Mouse (Mus musculus): ENCODE measurements around the gene Creb3l2. TPM values are rescaled to one million over a fixed set of nuclear protein-coding genes. Genes with fewer than 3 reads are reported as not detected.

Gene Creb3l2
- polyA plus RNA-seq, 1 experiment from 2014 or later, result 5.7 TPM

DNA sequence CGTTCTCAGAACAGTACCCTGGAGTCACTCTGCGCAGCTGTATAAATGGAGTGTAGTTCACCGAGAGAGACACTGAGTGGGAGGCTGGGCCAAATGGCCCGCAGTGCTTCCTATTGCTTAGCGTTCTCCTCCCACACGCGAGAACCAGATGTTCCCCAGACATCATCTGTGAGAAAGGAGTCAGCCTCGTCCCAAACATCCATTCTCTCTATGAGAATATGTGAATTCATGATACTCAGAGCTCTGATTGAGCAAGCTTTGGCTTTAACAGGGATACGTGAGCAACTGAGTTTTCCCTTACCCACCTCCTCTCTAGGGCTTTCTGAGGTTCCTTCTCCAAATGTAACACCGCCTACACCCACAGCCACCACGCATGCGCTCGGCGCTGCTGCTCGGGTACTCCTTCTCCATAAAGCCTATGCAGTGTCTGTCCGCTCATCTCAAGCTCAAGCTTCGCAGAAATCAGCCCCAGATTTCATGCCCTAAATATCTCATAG, 22.5 kb downstream of the Creb3l2 start:
- Histone ChIP-seq H3K27me3 (no peaks in the 10 kb centered on the region), H3K9ac (no peak overlapping the region), H3K4me2 (no peak overlapping the region), H3K4me3 (replicated peaks) (no peak overlapping the region), H3K27ac (no peak overlapping the region), H3K4me1 (peaks cover 4% of the 10 kb centered on the region; the same call in 1 of the 2 replicates), H3K9me3 (no peaks in the 10 kb centered on the region), H3K36me3 (replicated peaks) (no peaks in the 10 kb centered on the region)
- 91% methylated on average over 17 of the region's 17 CpGs for WGBS
- no peak for ATAC-seq (ENCODE audit: low FRiP score)

DNA sequence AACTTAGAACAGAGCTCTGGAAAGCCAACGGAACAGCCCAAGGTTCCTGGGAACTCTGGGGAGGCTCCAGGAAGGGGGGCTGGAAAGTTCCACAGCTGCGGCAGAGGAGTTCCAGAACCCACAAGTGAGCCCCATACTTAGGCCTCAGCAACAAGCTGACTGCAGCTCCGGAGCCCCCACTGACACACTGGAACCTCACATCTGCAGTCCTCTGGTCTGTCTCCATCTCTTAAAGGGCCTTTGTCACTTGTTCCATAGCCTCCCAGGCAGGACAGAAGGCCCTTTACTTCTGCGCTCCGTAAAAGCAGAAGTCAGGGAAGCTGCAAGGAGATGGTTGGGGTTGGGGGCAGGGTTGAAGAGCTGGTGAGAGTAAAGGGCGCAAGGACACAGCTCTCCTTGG, 23.0 kb downstream of the Creb3l2 start:
- 87% methylated on average over 6 of the region's 6 CpGs for WGBS
- no peak for ATAC-seq (ENCODE audit: low FRiP score)

DNA sequence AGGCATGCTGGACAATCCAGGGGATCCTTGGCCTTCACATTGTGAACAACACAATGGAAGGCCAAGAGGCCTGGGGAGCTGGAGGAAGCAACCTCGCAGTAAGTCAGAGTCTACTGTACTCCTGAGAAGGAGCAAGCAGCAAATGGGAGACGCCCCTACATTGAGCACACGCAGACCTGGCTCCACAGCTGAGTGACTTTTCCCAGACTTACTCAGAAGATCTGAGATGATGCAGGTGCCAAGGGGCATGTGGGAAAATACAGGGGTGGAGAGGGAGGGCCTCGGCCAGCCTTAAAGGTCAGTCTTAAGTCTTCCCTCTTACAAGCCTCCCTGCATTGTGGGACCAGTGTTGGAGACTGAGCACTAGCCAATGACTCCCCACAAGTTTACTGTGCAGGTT, 25.2 kb downstream of the Creb3l2 start:
- H3K9me3 ChIP-seq, result no peaks in the 10 kb centered on the region
- no peak overlapping the region for H3K27ac ChIP-seq
- no peak for ATAC-seq (ENCODE audit: low FRiP score)
- 75% methylated on average over 4 of the region's 4 CpGs for WGBS
- no peak overlapping the region for H3K4me2 ChIP-seq
- no peaks in the 10 kb centered on the region for H3K36me3 ChIP-seq (replicated peaks)
- H3K4me1 ChIP-seq, result peaks cover 4% of the 10 kb centered on the region; the same call in 1 of the 2 replicates
- no peaks in the 10 kb centered on the region for H3K27me3 ChIP-seq
- no peak overlapping the region for H3K9ac ChIP-seq
- H3K4me3 ChIP-seq (replicated peaks), result no peak overlapping the region

More for the DNA sequence above, 23.0 kb downstream of the Creb3l2 start:
- H3K27ac ChIP-seq, result no peak overlapping the region
- no peaks in the 10 kb centered on the region for H3K9me3 ChIP-seq
- H3K4me2 ChIP-seq, result no peak overlapping the region
- peaks cover 4% of the 10 kb centered on the region; the same call in 1 of the 2 replicates for H3K4me1 ChIP-seq
- no peak overlapping the region for H3K4me3 ChIP-seq (replicated peaks)
- no peaks in the 10 kb centered on the region for H3K36me3 ChIP-seq (replicated peaks)
- H3K9ac ChIP-seq, result no peak overlapping the region
- no peaks in the 10 kb centered on the region for H3K27me3 ChIP-seq

DNA sequence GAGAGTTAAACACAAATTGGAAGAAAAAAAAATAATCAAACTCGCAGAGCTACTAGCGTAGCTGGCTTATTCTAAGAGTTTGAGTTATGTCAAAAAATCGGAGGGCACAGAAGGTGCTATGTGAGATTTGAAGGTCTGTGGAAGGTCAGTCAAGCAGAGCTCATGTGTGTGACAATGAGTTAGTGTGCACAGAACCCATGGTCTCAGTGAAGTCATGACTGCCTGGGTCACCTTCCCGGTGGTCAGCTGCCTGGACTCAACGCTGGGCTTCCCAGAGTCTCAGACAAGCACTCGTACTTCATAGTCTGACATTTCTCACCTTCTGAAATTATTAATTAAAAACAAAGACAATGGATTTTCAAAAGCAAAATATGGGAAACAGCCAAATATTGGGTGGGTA, 26.4 kb downstream of the Creb3l2 start:
- no peaks in the 10 kb centered on the region for H3K36me3 ChIP-seq (replicated peaks)
- 90% methylated on average over 6 of the region's 6 CpGs for WGBS
- no peaks in the 10 kb centered on the region for H3K27me3 ChIP-seq
- H3K4me2 ChIP-seq, result no peak overlapping the region
- ATAC-seq (ENCODE audit: low FRiP score), result no peak
- H3K9ac ChIP-seq, result no peak overlapping the region
- H3K9me3 ChIP-seq, result no peaks in the 10 kb centered on the region
- H3K4me1 ChIP-seq, result peaks cover 4% of the 10 kb centered on the region; the same call in 1 of the 2 replicates
- no peak overlapping the region for H3K27ac ChIP-seq
- no peak overlapping the region for H3K4me3 ChIP-seq (replicated peaks)

DNA sequence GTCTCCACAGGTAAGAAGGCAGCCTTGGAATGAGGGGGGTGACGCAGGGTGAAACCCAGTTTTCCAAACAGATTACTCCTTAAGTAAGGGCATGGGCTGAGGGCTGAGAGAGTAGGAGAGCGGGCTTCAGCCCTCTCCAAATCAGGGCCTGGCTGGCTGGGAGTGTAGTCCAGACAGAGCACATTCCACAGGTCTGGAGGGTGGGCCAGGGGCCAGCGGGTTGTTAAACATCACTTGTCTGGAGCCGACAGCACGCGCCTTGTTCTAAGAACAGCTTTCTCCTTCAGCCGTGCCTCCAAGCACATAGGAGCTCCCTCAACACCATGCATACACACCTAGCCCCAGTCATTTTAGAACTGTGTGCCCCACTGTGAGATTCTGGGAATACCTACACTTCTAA, 26.9 kb downstream of the Creb3l2 start:
- no peaks in the 10 kb centered on the region for H3K27me3 ChIP-seq
- H3K4me1 ChIP-seq, result peaks cover 4% of the 10 kb centered on the region; the same call in 1 of the 2 replicates
- no peaks in the 10 kb centered on the region for H3K9me3 ChIP-seq
- WGBS, result 56% methylated on average over 7 of the region's 7 CpGs
- no peaks in the 10 kb centered on the region for H3K36me3 ChIP-seq (replicated peaks)
- no peak overlapping the region for H3K4me2 ChIP-seq
- ATAC-seq (ENCODE audit: low FRiP score), result no peak
- H3K9ac ChIP-seq, result no peak overlapping the region
- no peak overlapping the region for H3K4me3 ChIP-seq (replicated peaks)
- H3K27ac ChIP-seq, result no peak overlapping the region

DNA sequence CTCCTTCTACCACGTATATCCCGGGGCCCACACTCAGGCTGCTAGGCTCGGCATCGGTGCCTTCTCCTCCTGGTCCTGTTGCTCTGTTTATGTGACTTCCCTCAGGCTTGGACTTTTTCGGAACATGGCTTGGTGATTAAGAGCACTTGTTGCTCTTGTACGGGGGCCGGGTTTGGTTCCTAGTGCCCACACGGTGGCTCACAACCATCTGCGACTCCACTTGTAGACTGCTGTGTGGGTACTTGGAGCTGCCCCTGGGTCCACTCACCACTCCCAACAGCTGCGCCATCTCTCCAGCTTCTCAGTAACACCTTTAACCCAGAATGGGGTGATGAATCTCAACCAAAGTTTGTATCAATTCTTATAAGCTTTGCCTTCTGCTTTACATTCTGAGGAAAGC, 27.4 kb downstream of the Creb3l2 start:
- 93% methylated on average over 10 of the region's 10 CpGs for whole genome bisulfite sequencing
- no peak overlapping the region for H3K4me2 ChIP-seq
- H3K9ac ChIP-seq, result no peak overlapping the region
- peaks cover 4% of the 10 kb centered on the region; the same call in 1 of the 2 replicates for H3K4me1 ChIP-seq
- no peaks in the 10 kb centered on the region for H3K27me3 ChIP-seq
- H3K36me3 ChIP-seq (replicated peaks), result no peaks in the 10 kb centered on the region
- ATAC-seq (ENCODE audit: low FRiP score), result no peak
- no peak overlapping the region for H3K27ac ChIP-seq
- H3K9me3 ChIP-seq, result no peaks in the 10 kb centered on the region
- no peak overlapping the region for H3K4me3 ChIP-seq (replicated peaks)

GRCm38 (mm10) chr6:37411696-37412095, 30.2 kb downstream of the Creb3l2 start:
- no peak overlapping the region for H3K4me3 ChIP-seq (replicated peaks)
- H3K27me3 ChIP-seq, result no peaks in the 10 kb centered on the region
- H3K27ac ChIP-seq, result no peak overlapping the region
- H3K4me1 ChIP-seq, result peaks cover 3% of the 10 kb centered on the region; the same call in 1 of the 2 replicates
- no peak overlapping the region for H3K4me2 ChIP-seq
- ATAC-seq (ENCODE audit: low FRiP score), result no peak
- 81% methylated on average over 3 of the region's 3 CpGs for WGBS
- no peaks in the 10 kb centered on the region for H3K9me3 ChIP-seq
- no peaks in the 10 kb centered on the region for H3K36me3 ChIP-seq (replicated peaks)
- H3K9ac ChIP-seq, result no peak overlapping the region

DNA sequence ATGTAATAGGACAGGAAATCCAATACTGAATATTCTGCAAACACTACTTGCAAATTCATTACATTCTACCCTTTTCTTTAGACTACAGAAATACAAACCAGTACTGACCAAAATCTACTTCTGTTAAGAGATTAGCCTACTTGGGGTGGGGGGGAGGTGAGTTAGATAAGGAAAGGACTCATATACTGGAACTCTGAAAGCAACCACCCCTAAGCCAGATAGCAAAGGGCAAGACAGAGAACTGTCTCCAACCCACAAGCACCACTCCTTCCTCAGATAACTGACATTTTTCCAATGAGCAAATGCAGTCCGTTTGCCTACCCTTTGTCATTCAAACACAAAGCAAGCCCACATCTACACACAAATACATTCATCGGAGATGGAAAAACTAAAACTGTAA, 32.1 kb downstream of the Creb3l2 start:
- ATAC-seq (ENCODE audit: low FRiP score), result no peak
- no peak overlapping the region for H3K9ac ChIP-seq

DNA sequence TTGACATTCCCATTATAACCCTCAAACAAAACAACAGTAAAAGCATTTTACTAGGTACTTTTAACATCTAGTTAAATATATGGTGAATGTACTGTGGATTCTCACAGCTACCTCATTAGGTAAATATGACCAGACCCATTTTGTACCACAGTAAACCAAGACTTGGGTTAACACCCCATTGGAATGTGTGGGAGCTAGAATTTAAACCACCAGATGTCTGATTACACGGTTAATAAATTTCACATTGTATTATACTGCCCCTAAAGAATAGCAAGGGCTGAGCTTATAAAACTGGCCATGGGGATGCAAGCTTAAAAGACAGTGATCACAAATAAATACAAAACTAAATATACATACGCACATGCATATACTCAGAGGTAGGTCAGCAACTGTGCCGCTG, 34.1 kb downstream of the Creb3l2 start:
- H3K9me3 ChIP-seq, result no peaks in the 10 kb centered on the region
- no peak overlapping the region for H3K4me2 ChIP-seq
- no peak overlapping the region for H3K9ac ChIP-seq
- H3K36me3 ChIP-seq (replicated peaks), result no peaks in the 10 kb centered on the region
- H3K4me3 ChIP-seq (replicated peaks), result no peak overlapping the region
- no peak for ATAC-seq (ENCODE audit: low FRiP score)
- H3K27ac ChIP-seq, result no peak overlapping the region
- no peaks in the 10 kb centered on the region for H3K27me3 ChIP-seq
- no peaks in the 10 kb centered on the region; the same call in 1 of the 2 replicates for H3K4me1 ChIP-seq
- WGBS, result 96% methylated on average over 3 of the region's 3 CpGs

More for the DNA sequence above, 32.1 kb downstream of the Creb3l2 start:
- Histone ChIP-seq H3K4me3 (replicated peaks) (no peak overlapping the region), H3K27ac (no peak overlapping the region), H3K4me2 (no peak overlapping the region), H3K9me3 (no peaks in the 10 kb centered on the region), H3K27me3 (no peaks in the 10 kb centered on the region), H3K36me3 (replicated peaks) (no peaks in the 10 kb centered on the region), H3K4me1 (no peaks in the 10 kb centered on the region)
- WGBS, result 87% methylated on average over 2 of the region's 2 CpGs

DNA sequence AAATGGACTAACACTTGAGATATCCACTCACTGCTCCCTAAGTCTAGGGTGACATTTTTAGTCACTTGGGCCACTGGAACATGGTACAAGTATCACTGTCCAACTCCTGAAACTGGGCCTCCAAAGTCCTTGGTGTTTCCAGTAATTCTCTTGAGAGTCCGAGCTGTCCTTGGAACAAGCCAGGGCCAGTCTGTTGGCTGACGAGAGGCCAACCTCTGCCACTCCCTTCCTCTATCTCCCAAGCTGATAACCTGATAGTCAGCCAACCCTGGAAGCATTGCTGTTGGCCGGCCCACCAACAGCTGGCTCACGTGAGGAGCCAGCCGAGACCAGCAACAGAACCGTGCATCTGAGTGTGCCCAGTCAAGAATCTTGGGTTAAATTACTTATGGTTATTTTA, 35.0 kb downstream of the Creb3l2 start:
- H3K9ac ChIP-seq, result no peak overlapping the region
- no peaks in the 10 kb centered on the region; the same call in 1 of the 2 replicates for H3K4me1 ChIP-seq
- H3K27me3 ChIP-seq, result no peaks in the 10 kb centered on the region
- WGBS, result 94% methylated on average over 6 of the region's 6 CpGs
- no peak overlapping the region for H3K27ac ChIP-seq
- no peaks in the 10 kb centered on the region for H3K9me3 ChIP-seq
- H3K36me3 ChIP-seq (replicated peaks), result no peaks in the 10 kb centered on the region
- no peak overlapping the region for H3K4me2 ChIP-seq
- ATAC-seq (ENCODE audit: low FRiP score), result no peak
- no peak overlapping the region for H3K4me3 ChIP-seq (replicated peaks)

GRCm38 (mm10) chr6:37406018-37406417, 35.9 kb downstream of the Creb3l2 start:
- Histone ChIP-seq H3K27me3 (no peaks in the 10 kb centered on the region), H3K9me3 (no peaks in the 10 kb centered on the region), H3K4me2 (no peak overlapping the region), H3K27ac (no peak overlapping the region), H3K4me3 (replicated peaks) (no peak overlapping the region), H3K4me1 (no peaks in the 10 kb centered on the region; the same call in 1 of the 2 replicates), H3K9ac (no peak overlapping the region), H3K36me3 (replicated peaks) (no peaks in the 10 kb centered on the region)
- WGBS, result 68% methylated on average over 10 of the region's 10 CpGs
- no peak for ATAC-seq (ENCODE audit: low FRiP score)

GRCm38 (mm10) chr6:37404325-37404724, 37.6 kb downstream of the Creb3l2 start:
- H3K27ac ChIP-seq, result no peak overlapping the region
- no peak overlapping the region for H3K9ac ChIP-seq
- H3K36me3 ChIP-seq (replicated peaks), result no peaks in the 10 kb centered on the region
- H3K4me1 ChIP-seq, result no peaks in the 10 kb centered on the region; the same call in 1 of the 2 replicates
- H3K4me2 ChIP-seq, result no peak overlapping the region
- no peaks in the 10 kb centered on the region for H3K27me3 ChIP-seq
- ATAC-seq (ENCODE audit: low FRiP score), result no peak
- WGBS, result 67% methylated on average over 3 of the region's 3 CpGs
- H3K4me3 ChIP-seq (replicated peaks), result no peak overlapping the region
- H3K9me3 ChIP-seq, result no peaks in the 10 kb centered on the region

DNA sequence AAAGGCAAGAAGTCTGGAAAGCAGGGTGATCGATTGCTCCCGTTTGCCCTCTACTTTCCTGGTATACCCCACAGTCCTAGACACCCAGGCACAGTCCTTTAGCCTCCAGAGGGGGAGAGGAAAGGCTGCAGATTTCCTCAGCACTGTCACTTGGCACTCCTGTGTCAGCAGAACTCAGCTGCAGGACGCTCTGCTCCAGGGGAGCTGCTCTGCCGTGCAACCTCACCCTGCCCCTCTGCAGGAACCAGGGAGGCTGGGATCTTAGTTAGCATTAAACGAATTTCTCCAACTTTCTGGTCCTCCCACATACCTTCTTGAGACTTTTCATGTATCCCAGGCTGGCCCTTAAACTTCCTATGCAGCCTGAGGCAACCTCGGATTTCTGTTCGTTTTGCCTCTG, 40.0 kb downstream of the Creb3l2 start:
- no peaks in the 10 kb centered on the region for H3K27me3 ChIP-seq
- H3K9ac ChIP-seq, result no peak overlapping the region
- H3K4me2 ChIP-seq, result no peak overlapping the region
- 65% methylated on average over 7 of the region's 7 CpGs for WGBS
- no peaks in the 10 kb centered on the region for H3K9me3 ChIP-seq
- no peaks in the 10 kb centered on the region; the same call in 1 of the 2 replicates for H3K4me1 ChIP-seq
- no peak overlapping the region for H3K27ac ChIP-seq
- H3K4me3 ChIP-seq (replicated peaks), result no peak overlapping the region
- no peak for ATAC-seq (ENCODE audit: low FRiP score)
- H3K36me3 ChIP-seq (replicated peaks), result no peaks in the 10 kb centered on the region

Measured in forebrain, embryonic 12.5 days (tissue).